Mouse (Mus musculus) left cerebral cortex, postnatal 25 days (tissue): Measurements from ENCODE around the gene Hoxa2. TPM values are rescaled to one million over a fixed set of nuclear protein-coding genes. Genes with fewer than 3 reads are reported as not detected.

Experiments
- DNase-seq, 2 experiments: peaks; one replicate each; pipeline ENCODE4 v3.0.0; 2022; ENCODE audit warnings: low spot score in 2 of 2, mixed read lengths in 1 of 2
- intact Hi-C: fragments of 180-260 bp; cut with DNase I; formaldehyde crosslinking; loops from one replicate; pipeline ENCODE4 v1.15.1; 2025
- total RNA-seq, 2 experiments: library from RNA; stranded (reverse); gene quantifications; 2 replicates each; pipeline ENCODE4 v1.2.3; 2021

Gene Hoxa2
- total RNA-seq, 2 experiments from 2014 or later = not detected

GRCm38 (mm10) chr6:52183311-52184080, 18.9 kb upstream of the Hoxa2 start:
- no peak for DNase-seq
- intact Hi-C loops = no loop called here

GRCm38 (mm10) chr6:52182793-52183192, 18.2 kb upstream of the Hoxa2 start:
- intact Hi-C loops = no loop called here
- no peak for DNase-seq

DNA sequence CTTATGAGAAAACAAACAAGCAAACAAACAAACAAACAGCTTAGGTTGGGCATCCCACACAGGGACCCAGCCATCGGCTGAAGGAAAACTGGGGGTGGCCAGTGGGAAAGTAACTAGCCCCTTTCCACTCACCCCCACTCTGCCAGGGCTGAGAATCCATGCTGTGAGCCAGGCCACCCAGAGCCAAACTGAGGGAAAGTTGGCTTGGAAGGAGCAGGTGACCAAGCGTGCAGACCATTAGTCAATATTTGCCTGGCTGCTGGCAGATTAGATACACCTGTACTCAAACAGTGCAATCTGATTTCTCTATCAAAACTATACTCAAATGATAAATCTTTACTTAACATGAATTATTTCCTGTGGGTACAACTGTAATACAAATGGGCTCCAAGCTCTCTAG, 17.4 kb upstream of the Hoxa2 start:
- intact Hi-C loops = no loop called here
- no peak for DNase-seq

DNA sequence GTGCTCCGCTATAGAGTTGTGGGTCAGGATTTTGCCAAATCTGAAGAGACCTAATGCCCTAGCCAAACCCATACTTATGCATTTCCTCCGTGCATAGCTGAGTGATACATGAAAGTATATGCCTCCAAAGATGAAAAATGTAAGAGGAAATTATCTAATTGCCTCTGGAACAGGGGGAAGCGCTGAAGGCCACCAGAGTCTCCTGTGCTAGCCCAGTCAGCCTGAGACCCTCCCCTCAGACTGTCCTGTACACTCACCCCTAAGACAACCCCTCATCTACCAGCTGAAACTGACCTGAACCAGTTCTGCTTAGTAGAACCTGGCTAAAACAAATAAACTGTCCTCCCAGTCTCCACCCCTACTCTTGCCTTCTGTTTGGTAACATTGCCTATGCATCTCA, 16.1 kb upstream of the Hoxa2 start:
- intact Hi-C loops = no loop called here
- DNase-seq = no peak

GRCm38 (mm10) chr6:52180213-52180710, 15.6 kb upstream of the Hoxa2 start:
- DNase-seq = no peak
- intact Hi-C loops = no loop called here

DNA sequence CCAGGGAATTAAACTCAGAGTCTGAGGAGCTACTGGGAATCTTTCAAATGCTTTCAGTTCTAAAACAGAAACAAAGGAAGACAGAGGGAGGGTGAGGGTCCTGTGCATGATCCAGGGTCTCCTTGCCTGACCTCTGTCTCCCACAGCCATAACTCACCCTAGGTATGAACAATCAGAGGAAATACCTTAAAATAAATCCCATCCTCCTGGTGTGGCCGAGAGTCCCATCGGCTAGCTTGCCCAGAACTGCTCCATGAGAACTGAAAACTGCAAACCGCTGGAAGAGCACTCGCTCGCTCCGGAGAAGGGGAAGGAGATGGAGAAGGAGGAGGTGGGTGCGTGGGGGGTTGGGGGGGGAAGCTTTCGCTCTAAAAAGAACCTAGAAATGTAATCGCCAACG, 15.1 kb upstream of the Hoxa2 start:
- DNase-seq = no peak
- intact Hi-C loops = no loop called here

DNA sequence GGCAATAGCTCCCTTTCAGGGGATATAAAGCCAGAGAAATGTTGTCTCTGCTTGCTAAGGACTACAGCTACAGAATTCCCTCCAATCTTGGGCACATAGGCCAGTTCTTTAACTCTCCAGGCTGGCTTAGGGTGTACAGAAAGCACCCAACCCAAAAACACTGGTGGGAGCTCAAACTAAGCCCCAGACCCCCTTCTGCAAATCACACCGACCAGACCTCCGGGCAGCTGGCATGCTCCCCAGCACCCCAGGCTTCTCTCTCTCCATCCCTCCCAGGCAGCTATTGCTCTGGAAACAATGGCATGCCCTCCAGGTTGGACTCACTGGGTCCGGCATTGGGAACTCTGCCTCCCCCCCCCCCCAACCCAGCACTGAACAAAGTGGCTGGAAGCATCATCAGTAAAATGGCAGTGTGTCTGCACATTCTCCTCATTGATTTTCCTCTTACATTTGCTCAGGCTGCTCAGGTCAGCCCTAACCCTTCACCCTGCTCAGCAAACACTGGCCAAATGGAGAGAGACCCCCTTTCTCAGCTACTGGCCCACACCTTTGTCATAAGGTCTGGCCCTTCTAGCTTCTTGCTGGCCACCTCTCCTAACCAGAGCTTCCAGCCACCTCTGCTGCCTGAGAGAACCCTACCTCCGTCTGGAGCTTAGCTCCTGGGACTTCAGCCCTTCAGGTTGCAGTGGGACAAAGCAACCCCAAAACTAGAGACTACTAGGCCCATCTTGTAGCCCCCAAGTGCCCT, 14.5 kb upstream of the Hoxa2 start:
- DNase-seq = no peak
- intact Hi-C loops = no loop called here

- DNase-seq = no peak
- intact Hi-C loops = no loop called here
Observed at GRCm38 (mm10) chr6:52177806-52178205, 13.2 kb upstream of the Hoxa2 start.

GRCm38 (mm10) chr6:52177061-52177735, 12.6 kb upstream of the Hoxa2 start, which contains the start of gene 5730596B20Rik:
5730596B20Rik (plus strand) TSS chr6:52177498.
- DNase-seq = no peak

GRCm38 (mm10) chr6:52176391-52176790, 11.8 kb upstream of the Hoxa2 start:
- DNase-seq = no peak
- intact Hi-C loops = no loop called here

More at GRCm38 (mm10) chr6:52177061-52177735, 12.6 kb upstream of the Hoxa2 start, which contains the start of gene 5730596B20Rik:
- intact Hi-C loops = no loop called here

- intact Hi-C loops = no loop called here
- no peak for DNase-seq
Observed at GRCm38 (mm10) chr6:52175864-52176263, 11.2 kb upstream of the Hoxa2 start.

DNA sequence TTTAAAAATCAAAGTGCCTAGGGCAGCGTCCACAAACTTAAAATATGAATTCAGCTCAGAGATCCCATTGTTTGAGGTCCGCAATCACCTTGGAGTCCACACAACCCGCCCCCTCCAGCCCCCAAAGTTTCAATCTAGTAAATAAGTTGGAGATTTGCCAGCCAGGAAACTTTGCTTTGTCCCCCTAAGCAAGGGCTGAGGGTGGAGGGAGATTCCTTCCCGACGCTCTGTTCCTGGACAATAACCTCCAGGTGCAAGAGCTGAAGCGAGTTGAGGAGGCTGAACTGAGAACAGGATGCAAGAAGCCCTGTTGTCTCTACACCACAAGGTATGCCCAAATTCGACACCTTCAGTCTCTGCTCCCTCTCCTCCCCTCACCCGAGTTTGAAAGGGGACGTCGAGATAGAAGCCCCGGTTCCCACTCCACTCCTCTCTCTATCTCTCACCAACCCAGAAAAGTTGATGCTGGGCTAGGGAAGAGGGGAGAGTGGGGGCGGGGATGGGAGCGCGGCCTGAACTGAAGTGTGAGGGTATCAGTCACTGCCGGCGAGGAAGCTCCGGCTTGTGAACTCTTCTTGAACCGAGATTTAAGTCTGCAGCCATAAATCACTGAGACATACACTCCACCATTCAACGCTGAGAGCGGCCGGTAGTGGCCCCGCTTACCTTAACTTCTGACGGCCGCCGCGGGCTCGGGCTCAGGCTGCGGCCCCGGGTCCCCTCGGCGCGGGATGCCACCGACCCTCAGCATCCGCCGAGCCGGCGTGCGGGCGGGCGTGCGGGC, 10.5 kb upstream of the Hoxa2 start:
- no peak for DNase-seq
- intact Hi-C loops = no loop called here

GRCm38 (mm10) chr6:52173648-52174047, 9.0 kb upstream of the Hoxa2 start:
- DNase-seq = no peak
- intact Hi-C loops = no loop called here

DNA sequence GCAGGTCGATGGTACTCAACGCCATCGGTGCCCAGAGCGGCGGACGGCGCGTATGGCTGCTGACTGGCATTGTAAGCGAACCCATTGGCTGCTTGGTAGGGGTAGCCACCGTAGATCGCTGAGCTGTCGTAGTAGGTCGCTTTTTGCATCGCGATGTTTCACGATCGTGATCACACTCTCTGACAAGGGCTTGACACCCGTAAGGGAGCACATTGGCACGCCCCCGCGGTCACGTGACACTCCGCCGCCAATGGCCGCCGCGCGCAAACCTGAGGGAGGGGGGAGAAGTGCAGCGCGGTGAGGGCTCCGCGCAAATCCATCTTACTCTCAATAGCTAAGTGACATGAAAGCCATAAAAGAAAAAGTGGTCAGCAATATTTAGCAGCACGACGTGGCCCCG, 7.9 kb upstream of the Hoxa2 start:
- intact Hi-C loops = no loop called here
- no peak for DNase-seq

- intact Hi-C loops = no loop called here
- DNase-seq = no peak
Observed at GRCm38 (mm10) chr6:52171938-52172337, 7.3 kb upstream of the Hoxa2 start.

DNA sequence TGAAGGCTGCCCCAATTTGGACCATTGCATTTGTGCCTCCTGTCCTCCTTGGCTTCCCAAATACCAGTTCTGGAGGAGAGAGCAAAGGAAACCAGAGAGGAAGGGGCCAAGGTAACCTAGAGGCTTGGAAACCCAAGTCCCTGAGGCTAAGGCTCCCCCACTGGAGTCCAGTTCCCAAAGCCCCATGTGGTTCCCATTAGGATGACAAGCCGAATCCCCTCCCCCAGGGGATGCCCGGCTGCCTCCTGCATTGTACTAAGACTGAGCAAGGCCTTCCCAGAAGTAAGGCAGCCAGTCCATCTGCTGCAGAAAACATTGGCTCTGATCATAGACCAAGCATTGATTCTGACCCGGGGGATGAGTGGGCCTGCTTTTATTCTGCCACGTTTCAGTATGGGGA, 6.7 kb upstream of the Hoxa2 start:
- no peak for DNase-seq
- intact Hi-C loops = no loop called here

DNA sequence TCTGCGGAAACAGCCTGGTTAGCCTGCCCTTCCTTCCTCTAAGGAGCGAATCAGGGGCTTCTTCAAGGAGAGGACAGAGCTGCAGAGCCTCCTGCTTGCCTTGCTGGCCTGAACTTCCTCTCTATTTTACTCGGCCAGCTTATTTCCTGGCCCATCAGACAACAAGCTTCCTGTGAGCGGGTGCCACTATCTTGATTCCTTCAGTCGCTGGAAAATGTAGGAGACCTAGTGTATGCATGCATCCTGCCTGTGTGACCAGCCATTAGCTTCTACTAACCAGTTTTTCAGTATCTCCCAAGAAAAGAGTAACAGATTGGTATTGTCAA, 6.2 kb upstream of the Hoxa2 start:
- no peak for DNase-seq
- intact Hi-C loops = no loop called here

- intact Hi-C loops = no loop called here
- no peak for DNase-seq
Observed at GRCm38 (mm10) chr6:52170166-52170897, 5.7 kb upstream of the Hoxa2 start.

- DNase-seq = no peak
- intact Hi-C loops = no loop called here
Observed at GRCm38 (mm10) chr6:52169499-52170165, 5.0 kb upstream of the Hoxa2 start.
